In the genomic region with DNA sequence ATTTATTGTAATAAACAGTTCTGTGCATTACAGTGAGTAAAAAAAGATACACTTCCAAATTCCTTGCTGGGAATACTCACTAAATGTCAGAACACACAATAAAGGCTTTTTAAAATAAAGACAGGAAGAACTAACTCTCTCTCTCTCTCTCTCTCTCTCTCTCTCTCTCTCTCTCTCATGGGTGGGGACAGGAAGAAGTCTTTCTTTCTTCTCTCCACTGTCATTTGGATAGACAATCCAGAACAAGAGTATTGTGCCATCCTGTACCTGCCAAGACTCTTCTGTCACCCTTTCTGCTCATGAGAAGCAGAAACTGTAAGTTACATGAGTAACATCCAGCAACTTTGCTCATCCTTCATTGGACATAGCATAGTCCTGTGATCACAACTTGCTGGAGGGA, we compare ENCODE assay signal across 23 mouse cellular contexts.
DNase-seq lines count a peak whose midpoint lies in the region; ATAC-seq and TF ChIP-seq lines count a peak whose summit lies in the region.
"Had no signal": no experiment of that assay in that cellular context is flagged by ENCODE, and none has a peak within 500 bp of the region (broad histone marks: within the 10 kb centered on the region; RNA-seq: fewer than 3 reads in every experiment).

No protein-coding gene starts in this region.

- H3K9me3 ChIP-seq in heart, embryonic 15.5 days (replicated peaks): no peaks in the 10 kb centered on the region
- H3K9me3 ChIP-seq in midbrain, embryonic 11.5 days (ENCODE audit: control insufficient read depth, low read length): no peaks in the 10 kb centered on the region
- H3K9me3 ChIP-seq in midbrain, embryonic 15.5 days: no peaks in the 10 kb centered on the region
- no peaks in the 10 kb centered on the region for H3K9me3 ChIP-seq in forebrain, postnatal 0 days (ENCODE audit: low read length)
- H3K9me3 ChIP-seq: forebrain, embryonic 10.5 days; forebrain, embryonic 13.5 days had no signal

- H3K36me3 ChIP-seq in heart, embryonic 15.5 days: no peaks in the 10 kb centered on the region
- H3K36me3 ChIP-seq in midbrain, embryonic 11.5 days (ENCODE audit: control insufficient read depth, insufficient read depth, low read length): no peaks in the 10 kb centered on the region
- H3K36me3 ChIP-seq in midbrain, embryonic 15.5 days (replicated peaks): no peaks in the 10 kb centered on the region
- H3K36me3 ChIP-seq in forebrain, postnatal 0 days (ENCODE audit: insufficient read depth): no peaks in the 10 kb centered on the region
- H3K36me3 ChIP-seq: forebrain, embryonic 10.5 days had no signal

- H3K4me3 ChIP-seq in heart, embryonic 15.5 days: no peak overlapping the region
- H3K4me3 ChIP-seq in midbrain, embryonic 11.5 days (ENCODE audit: low read depth, low read length): no peak overlapping the region
- no peak overlapping the region for H3K4me3 ChIP-seq in midbrain, embryonic 15.5 days
- no peak overlapping the region for H3K4me3 ChIP-seq in forebrain, postnatal 0 days (ENCODE audit: low read depth, low read length)
- H3K4me3 ChIP-seq: forebrain, embryonic 10.5 days; forebrain, embryonic 13.5 days; heart, adult 2 months had no signal

- H3K9ac ChIP-seq in heart, embryonic 15.5 days: no peak overlapping the region
- no peak overlapping the region for H3K9ac ChIP-seq in midbrain, embryonic 11.5 days (ENCODE audit: low read length)
- no peak overlapping the region for H3K9ac ChIP-seq in midbrain, embryonic 15.5 days
- no peak overlapping the region for H3K9ac ChIP-seq in forebrain, postnatal 0 days
- H3K9ac ChIP-seq: forebrain, embryonic 13.5 days; hindbrain, embryonic 14.5 days had no signal

- no peak for ATAC-seq in heart, embryonic 15.5 days (replicated peaks; ENCODE audit: insufficient number of reproducible peaks, insufficient read depth, low FRiP score, low read depth)
- ATAC-seq in midbrain, embryonic 11.5 days (ENCODE audit: low FRiP score): no peak
- no peak for ATAC-seq in midbrain, embryonic 15.5 days (replicated peaks)
- ATAC-seq in inflammation-experienced regulatory T-cells, adult 6 months: peak; percentile 71
- no peak for ATAC-seq in forebrain, postnatal 0 days
- ATAC-seq: forebrain, embryonic 13.5 days; forebrain, embryonic 16.5 days; hindbrain, postnatal 0 days had no signal

- DNase-seq in heart, adult 11 months: no peak
- DNase-seq in midbrain, embryonic 11.5 days (ENCODE audit: low spot score, missing footprints): peak; percentile 23
- DNase-seq in testis, postnatal 14 days (ENCODE audit: low spot score): no peak
- no peak for DNase-seq in forebrain, postnatal 0 days
- DNase-seq: adrenal gland, postnatal 10 days; adrenal gland, postnatal 36 days; B cell, adult 2 months; cerebellum, adult 18-20 months; cerebellum, adult 9-10 months; cerebellum, postnatal 14 days; gastrocnemius, postnatal 25 days; heart, adult 2 months; heart, postnatal 14 days; heart, postnatal 4 days had no signal

- 0 out of 2 replicates have a peak overlapping the region, but pooled peaks have one; percentile 12 for H3K27ac ChIP-seq in heart, embryonic 15.5 days
- H3K27ac ChIP-seq in midbrain, embryonic 11.5 days (ENCODE audit: low read depth, low read length): no peak overlapping the region
- no peak overlapping the region for H3K27ac ChIP-seq in midbrain, embryonic 15.5 days
- H3K27ac ChIP-seq in forebrain, postnatal 0 days (ENCODE audit: low read depth, low read length): no peak overlapping the region
- H3K27ac ChIP-seq: forebrain, embryonic 10.5 days; forebrain, embryonic 13.5 days; heart, adult 2 months; hindbrain, embryonic 14.5 days; hindbrain, postnatal 0 days had no signal

- no peak overlapping the region for H3K4me2 ChIP-seq in heart, embryonic 15.5 days
- H3K4me2 ChIP-seq in midbrain, embryonic 11.5 days: no peak overlapping the region
- no peak overlapping the region for H3K4me2 ChIP-seq in midbrain, embryonic 15.5 days
- no peak overlapping the region for H3K4me2 ChIP-seq in forebrain, postnatal 0 days (ENCODE audit: low read depth)
- H3K4me2 ChIP-seq: forebrain, embryonic 13.5 days; heart, embryonic 11.5 days; hindbrain, embryonic 14.5 days had no signal

- 0 out of 2 replicates have a peak, but pooled peaks cover 2% of the 10 kb centered on the region for H3K4me1 ChIP-seq in heart, embryonic 15.5 days (replicated peaks)
- H3K4me1 ChIP-seq in midbrain, embryonic 11.5 days (ENCODE audit: control insufficient read depth, insufficient read depth, low read length): no peaks in the 10 kb centered on the region
- no peaks in the 10 kb centered on the region for H3K4me1 ChIP-seq in midbrain, embryonic 15.5 days
- H3K4me1 ChIP-seq in forebrain, postnatal 0 days (ENCODE audit: insufficient read depth): no peaks in the 10 kb centered on the region
- H3K4me1 ChIP-seq: forebrain, embryonic 13.5 days had no signal

- H3K27me3 ChIP-seq in heart, embryonic 15.5 days: no peaks in the 10 kb centered on the region
- no peaks in the 10 kb centered on the region for H3K27me3 ChIP-seq in midbrain, embryonic 11.5 days (ENCODE audit: control insufficient read depth, insufficient read depth, low read length)
- no peaks in the 10 kb centered on the region for H3K27me3 ChIP-seq in midbrain, embryonic 15.5 days (replicated peaks)
- no peaks in the 10 kb centered on the region for H3K27me3 ChIP-seq in forebrain, postnatal 0 days (ENCODE audit: insufficient read depth, low read length)
- H3K27me3 ChIP-seq: forebrain, embryonic 13.5 days had no signal

- TF ChIP-seq CTCF in forebrain, postnatal 0 days (IDR thresholded peaks at IDR 0.05; ENCODE audit: low read depth): no peak
